ENCODE assay signal across 8 mouse cellular contexts in genomic region chr6:14504171-14504570, GRCm38 (mm10).
DNase-seq lines count a peak whose midpoint lies in the region; ATAC-seq lines count a peak whose summit lies in the region.
"Had no signal": no experiment of that assay in that cellular context is flagged by ENCODE, and none has a peak within 500 bp of the region (broad histone marks: within the 10 kb centered on the region; RNA-seq: fewer than 3 reads in every experiment).

No protein-coding gene starts in this region.

- no peak overlapping the region for H3K4me3 ChIP-seq in lung, embryonic 16.5 days (ENCODE audit: low read length)
- H3K4me3 ChIP-seq in forebrain, embryonic 12.5 days (replicated peaks) = no peak overlapping the region
- H3K4me3 ChIP-seq: embryonic facial prominence, embryonic 13.5 days had no signal

- no peak overlapping the region for H3K4me2 ChIP-seq in lung, embryonic 16.5 days (ENCODE audit: low read depth, low read length)
- no peak overlapping the region for H3K4me2 ChIP-seq in forebrain, embryonic 12.5 days
- H3K4me2 ChIP-seq: embryonic facial prominence, embryonic 13.5 days had no signal

- no peaks in the 10 kb centered on the region for H3K36me3 ChIP-seq in lung, embryonic 16.5 days (ENCODE audit: control insufficient read depth, insufficient read depth, low read length)
- H3K36me3 ChIP-seq in forebrain, embryonic 12.5 days (replicated peaks) = no peaks in the 10 kb centered on the region
- H3K36me3 ChIP-seq: embryonic facial prominence, embryonic 13.5 days had no signal

- H3K27ac ChIP-seq in lung, embryonic 16.5 days (ENCODE audit: low read length) = no peak overlapping the region
- H3K27ac ChIP-seq in forebrain, embryonic 12.5 days = no peak overlapping the region
- H3K27ac ChIP-seq: embryonic facial prominence, embryonic 13.5 days had no signal

- no peaks in the 10 kb centered on the region for H3K27me3 ChIP-seq in lung, embryonic 16.5 days (ENCODE audit: control insufficient read depth, insufficient read depth, low read depth, low read length)
- no peaks in the 10 kb centered on the region for H3K27me3 ChIP-seq in forebrain, embryonic 12.5 days
- H3K27me3 ChIP-seq: embryonic facial prominence, embryonic 13.5 days had no signal

- no peaks in the 10 kb centered on the region for H3K4me1 ChIP-seq in lung, embryonic 16.5 days (replicated peaks; ENCODE audit: control insufficient read depth, insufficient read depth, low read length)
- H3K4me1 ChIP-seq in forebrain, embryonic 12.5 days = no peaks in the 10 kb centered on the region
- H3K4me1 ChIP-seq: embryonic facial prominence, embryonic 13.5 days had no signal

- H3K9ac ChIP-seq in lung, embryonic 16.5 days (ENCODE audit: low read length) = no peak overlapping the region
- no peak overlapping the region for H3K9ac ChIP-seq in forebrain, embryonic 12.5 days
- H3K9ac ChIP-seq: embryonic facial prominence, embryonic 13.5 days had no signal

- ATAC-seq in lung, embryonic 16.5 days (ENCODE audit: low read depth) = peak; percentile 51; the same call in 1 of the 2 replicates
- peak; percentile 75; the same call in 1 of the 2 replicates for ATAC-seq in forebrain, embryonic 12.5 days (ENCODE audit: low FRiP score)
- ATAC-seq in erythroid progenitor cell, adult 5-6 weeks (replicated peaks; ENCODE audit: low FRiP score, poor library complexity, severe bottlenecking) = no peak

- no peak for DNase-seq in lung, postnatal 4 days
- DNase-seq in brain, adult 2 months (ENCODE audit: low read depth, low spot score) = peak; percentile 81
- peak; percentile 47 to 57 for DNase-seq in kidney, postnatal 4 days
- DNase-seq in mesoderm, embryonic 11.5 days (ENCODE audit: low read depth, low spot score) = peak; percentile 51

- no peaks in the 10 kb centered on the region for H3K9me3 ChIP-seq in lung, embryonic 16.5 days (ENCODE audit: control insufficient read depth, low read length)
- H3K9me3 ChIP-seq in forebrain, embryonic 12.5 days = no peaks in the 10 kb centered on the region
- H3K9me3 ChIP-seq: embryonic facial prominence, embryonic 13.5 days had no signal

- 13% methylated on average over 1 of the region's 1 CpGs for WGBS in lung, embryonic 16.5 days
- 68% methylated on average over 1 of the region's 1 CpGs for WGBS in forebrain, embryonic 12.5 days

Comparison
In these comparisons a context has a peak if more than half of its experiments do, and no peak if none do; other contexts are left out.
1. DNase-seq: peak in brain, adult 2 months (single experiment), kidney, postnatal 4 days (2 of 2) and mesoderm, embryonic 11.5 days (single experiment); none in lung, postnatal 4 days (0 of 2).